Mouse (Mus musculus): ENCODE measurements around the gene Arid3c. TPM values are rescaled to one million over a fixed set of nuclear protein-coding genes. Genes with fewer than 3 reads are reported as not detected.

Gene Arid3c
- total and polyA plus RNA-seq, 3 experiments, result not detected

GRCm38 (mm10) chr4:41759206-41759605 is 28.3 kb upstream of the Arid3c start:
- no peak overlapping the region for H3K4me2 ChIP-seq (ENCODE audit: insufficient read depth, low read depth, poor library complexity, severe bottlenecking)
- no peak overlapping the region for H3K4me3 ChIP-seq (replicated peaks in 1 of 3; ENCODE audit: low read depth in 2 of 3, low read length in 2 of 3, poor library complexity in 1 of 3)
- peaks cover 13 to 49% of the 10 kb centered on the region in 2 experiments for H3K36me3 ChIP-seq (replicated peaks in 1 of 2; ENCODE audit: control insufficient read depth in 1 of 2, insufficient read depth in 1 of 2, low read length in 1 of 2)
- no peaks in the 10 kb centered on the region for H3K79me2 ChIP-seq (replicated peaks; ENCODE audit: control insufficient read depth, extremely low read depth, insufficient read depth, poor library complexity, severe bottlenecking)
- H3K4me1 ChIP-seq (ENCODE audit: control insufficient read depth in 1 of 2, insufficient read depth in 2 of 2), result peaks cover 6 to 27% of the 10 kb centered on the region in 2 experiments
- DNase-seq (ENCODE audit: extremely low read depth), result no peak
- H3K9me3 ChIP-seq (replicated peaks; ENCODE audit: low read length), result no peaks in the 10 kb centered on the region
- no peak overlapping the region for H3K27ac ChIP-seq (ENCODE audit: insufficient read depth, low read depth)
- in situ Hi-C loops (cut with MboI; ENCODE audit: low pct_ligation_motif_present, low pct_unique_long_range_greater_than_20kb, low sequenced_read_pairs) (no loop called here), dilution Hi-C loops (cut with MboI; ENCODE audit: extremely low pct_ligation_motif_present, extremely low pct_unique_long_range_greater_than_20kb, low sequenced_read_pairs) (no loop called here)
- no peak overlapping the region for H3K9ac ChIP-seq (ENCODE audit: insufficient read depth, low read depth)
- TF ChIP-seq MXI1 (IDR thresholded peaks at IDR 0.05; ENCODE audit: low read depth, low read length) (no peak), TCF12 (IDR thresholded peaks at IDR 0.05; ENCODE audit: low read depth, low read length) (no peak), MAX (IDR thresholded peaks at IDR 0.05; ENCODE audit: low read length) (no peak), JUND (conservative IDR thresholded peaks at IDR 0.05; ENCODE audit: low read depth, low read length) (no peak), ZKSCAN1 (IDR thresholded peaks at IDR 0.05; ENCODE audit: borderline replicate concordance, low read depth, low read length) (no peak), KAT2A (IDR thresholded peaks at IDR 0.05; ENCODE audit: insufficient replicate concordance, low read length) (no peak), MAZ (IDR thresholded peaks at IDR 0.05; ENCODE audit: low read depth, low read length) (no peak), EP300 (IDR thresholded peaks at IDR 0.05; ENCODE audit: low read length) (no peak), POLR2A (IDR thresholded peaks at IDR 0.05; ENCODE audit: low read depth, low read length) (no peak), IRF4 (IDR thresholded peaks at IDR 0.05; ENCODE audit: low read depth, low read length) (no peak), RCOR1 (conservative IDR thresholded peaks at IDR 0.05; ENCODE audit: low read depth, low read length) (no peak), E2F4 (IDR thresholded peaks at IDR 0.05; ENCODE audit: insufficient replicate concordance, low read depth, low read length) (no peak), CHD2 (IDR thresholded peaks at IDR 0.05; ENCODE audit: low read length) (no peak), MAFK (IDR thresholded peaks at IDR 0.05; ENCODE audit: insufficient replicate concordance, low read length) (no peak), CTCF (conservative IDR thresholded peaks at IDR 0.05 in 1 of 2, IDR thresholded peaks at IDR 0.05 in 1 of 2; ENCODE audit: low read depth in 2 of 2, low read length in 2 of 2) (no peak), NRF1 (IDR thresholded peaks at IDR 0.05; ENCODE audit: low read depth, low read length) (no peak), ZC3H11A (IDR thresholded peaks at IDR 0.05; ENCODE audit: low read depth, low read length) (no peak), TBP (conservative IDR thresholded peaks at IDR 0.05; ENCODE audit: low read depth, low read length) (no peak), SMC3 (IDR thresholded peaks at IDR 0.05; ENCODE audit: low read depth, low read length) (no peak), JUN (IDR thresholded peaks at IDR 0.05; ENCODE audit: insufficient read depth, low read depth, low read length) (no peak)
- H3K27me3 ChIP-seq (replicated peaks), result no peaks in the 10 kb centered on the region

GRCm38 (mm10) chr4:41758701-41759100 is 27.8 kb upstream of the Arid3c start:
- Histone ChIP-seq H3K4me3 (replicated peaks in 1 of 3; ENCODE audit: low read depth in 2 of 3, low read length in 2 of 3, poor library complexity in 1 of 3) (no peak overlapping the region), H3K4me1 (ENCODE audit: control insufficient read depth in 1 of 2, insufficient read depth in 2 of 2) (peaks cover 6 to 27% of the 10 kb centered on the region in 2 experiments), H3K27ac (ENCODE audit: insufficient read depth, low read depth) (no peak overlapping the region), H3K4me2 (ENCODE audit: insufficient read depth, low read depth, poor library complexity, severe bottlenecking) (no peak overlapping the region), H3K79me2 (replicated peaks; ENCODE audit: control insufficient read depth, extremely low read depth, insufficient read depth, poor library complexity, severe bottlenecking) (no peaks in the 10 kb centered on the region), H3K9me3 (replicated peaks; ENCODE audit: low read length) (no peaks in the 10 kb centered on the region), H3K36me3 (replicated peaks in 1 of 2; ENCODE audit: control insufficient read depth in 1 of 2, insufficient read depth in 1 of 2, low read length in 1 of 2) (peaks cover 13 to 49% of the 10 kb centered on the region in 2 experiments), H3K27me3 (replicated peaks) (no peaks in the 10 kb centered on the region), H3K9ac (ENCODE audit: insufficient read depth, low read depth) (no peak overlapping the region)
- dilution Hi-C loops (cut with MboI; ENCODE audit: extremely low pct_ligation_motif_present, extremely low pct_unique_long_range_greater_than_20kb, low sequenced_read_pairs) (no loop called here), in situ Hi-C loops (cut with MboI; ENCODE audit: low pct_ligation_motif_present, low pct_unique_long_range_greater_than_20kb, low sequenced_read_pairs) (no loop called here)
- TF ChIP-seq TCF12 (IDR thresholded peaks at IDR 0.05; ENCODE audit: low read depth, low read length), result no peak
- TF ChIP-seq MEF2A (IDR thresholded peaks at IDR 0.05; ENCODE audit: borderline replicate concordance, low read depth, low read length), result no peak
- no peak for TF ChIP-seq CHD2 (IDR thresholded peaks at IDR 0.05; ENCODE audit: low read length)
- no peak for TF ChIP-seq SMC3 (IDR thresholded peaks at IDR 0.05; ENCODE audit: low read depth, low read length)
- no peak for TF ChIP-seq ZMIZ1 (IDR thresholded peaks at IDR 0.05; ENCODE audit: low read depth, low read length)
- TF ChIP-seq SIN3A (IDR thresholded peaks at IDR 0.05; ENCODE audit: low read length), result no peak
- TF ChIP-seq PAX5 (IDR thresholded peaks at IDR 0.05; ENCODE audit: low read length), result no peak
- TF ChIP-seq UBTF (IDR thresholded peaks at IDR 0.05; ENCODE audit: low read depth, low read length), result no peak
- TF ChIP-seq USF2 (conservative IDR thresholded peaks at IDR 0.05; ENCODE audit: low read depth, low read length), result no peak
- no peak for DNase-seq (ENCODE audit: extremely low read depth)

Measured in CH12.LX (cell line).